Mouse (Mus musculus) megakaryocyte, adult 5-6 weeks (primary cell): ENCODE data around the gene Ccdc12. TPM values are rescaled to one million over a fixed set of nuclear protein-coding genes. Genes with fewer than 3 reads are reported as not detected.

Experiments used
- ATAC-seq: 2 replicates; pipeline ENCODE4 v1.8.0; 2016; ENCODE audit warnings: mild to moderate bottlenecking, inconsistent platforms; ENCODE audit not compliant: poor library complexity, severe bottlenecking
- total RNA-seq, 2 experiments: library from RNA; stranded (forward) in 1 of 2; stranded (reverse) in 1 of 2; fragments of 153-499, 151-499 nt in 1 of 2; fragments of 221-1000, 200-1000 nt in 1 of 2; gene quantifications; 2 replicates each; pipeline versions ENCODE4 v1.2.3 to v1.2.4; 2015 to 2017

Ccdc12 gene
- total RNA-seq, 2 experiments from 2014 or later: 180 to 204 TPM

DNA sequence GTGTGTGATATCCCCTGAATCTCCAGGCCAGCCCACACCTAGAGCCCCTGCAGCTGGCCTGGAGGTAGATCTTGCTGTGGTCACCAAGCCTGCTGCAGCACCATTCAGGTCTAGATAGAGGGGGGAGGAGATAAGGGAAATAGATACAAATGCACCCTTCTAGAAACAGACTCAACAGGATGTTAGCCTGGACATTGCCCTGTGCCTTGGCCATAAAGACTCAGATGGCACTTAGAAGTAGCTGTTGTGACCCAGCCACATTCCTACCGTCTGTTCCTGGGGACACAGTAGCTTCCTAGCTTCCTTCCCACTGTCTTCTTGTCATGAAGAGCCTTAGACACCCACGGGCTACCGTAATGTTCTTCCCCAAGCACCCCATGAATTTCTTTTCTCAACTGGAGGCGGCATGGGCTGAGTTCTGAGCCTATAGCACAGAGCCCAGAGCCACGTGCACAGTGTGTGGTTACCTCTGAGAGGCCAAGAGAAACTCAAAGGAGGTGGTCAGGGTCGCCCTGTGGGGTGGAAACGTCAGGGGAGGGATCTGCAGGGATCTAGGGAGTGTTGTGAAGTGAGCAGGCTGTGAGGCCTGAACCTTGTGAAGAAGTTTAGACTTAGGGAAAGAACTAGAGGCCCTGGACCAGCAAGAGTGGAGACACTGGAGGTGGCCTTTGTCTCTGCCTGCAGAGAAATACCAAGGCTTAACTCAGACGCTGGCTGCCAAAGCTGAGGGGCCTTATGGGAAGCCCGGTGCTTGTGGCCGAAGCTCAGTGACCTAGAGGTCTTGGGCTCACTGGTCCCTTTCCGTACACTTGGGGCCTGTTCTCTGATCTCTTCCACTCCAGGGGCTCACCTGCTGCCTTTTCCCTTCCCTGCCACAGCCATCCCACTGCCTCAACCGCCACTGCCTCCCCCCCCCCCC lies 45.1 kb downstream of the Ccdc12 start:
- ATAC-seq: no peak

- ATAC-seq: no peak
Observed at GRCm38 (mm10) chr9:110702848-110703247, 46.5 kb downstream of the Ccdc12 start.

DNA sequence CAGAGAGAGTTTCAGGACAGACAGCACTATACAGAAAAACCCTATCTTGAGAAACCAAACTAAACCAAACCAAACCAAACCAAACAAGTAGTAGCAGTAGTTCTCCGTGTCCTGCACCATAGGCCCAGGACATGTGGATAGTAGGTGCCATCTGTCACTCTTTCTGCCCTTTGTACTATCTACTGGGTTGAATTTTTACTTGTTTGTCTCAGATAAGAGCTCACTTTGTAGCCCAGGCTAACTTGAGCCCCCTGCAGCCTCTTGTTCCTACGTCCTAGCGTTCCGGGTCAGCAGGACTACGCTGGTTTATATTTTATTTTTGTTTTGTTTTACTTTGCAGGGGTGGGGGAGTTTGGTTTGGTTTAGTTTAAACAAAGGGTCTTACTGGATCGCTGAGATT lies 47.6 kb downstream of the Ccdc12 start:
- no peak for ATAC-seq

DNA sequence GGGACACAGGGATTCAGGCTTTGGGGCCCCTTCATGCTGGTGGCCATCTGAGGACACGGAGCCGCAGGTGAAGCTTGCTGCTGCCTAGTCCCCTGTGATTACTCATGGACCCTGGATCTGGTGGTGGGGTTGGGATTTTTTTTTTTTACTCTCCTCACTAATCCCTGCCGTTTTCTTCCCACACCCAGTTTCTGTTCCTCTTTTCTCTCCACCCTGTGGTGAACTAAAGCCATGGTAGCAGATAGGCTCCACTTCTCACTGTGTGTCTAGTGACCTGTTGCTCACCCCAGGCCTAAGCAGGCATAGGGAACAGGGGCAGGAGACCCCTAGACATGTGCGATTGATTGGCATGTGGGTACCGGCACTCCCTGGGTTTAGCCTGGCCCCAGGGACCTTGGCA lies 50.5 kb downstream of the Ccdc12 start:
- peak; percentile 68 for ATAC-seq

GRCm38 (mm10) chr9:110709640-110710258 lies 53.4 kb downstream of the Ccdc12 start:
- peak; percentile 97 for ATAC-seq

GRCm38 (mm10) chr9:110711532-110711931 lies 55.2 kb downstream of the Ccdc12 start:
- ATAC-seq: no peak

DNA sequence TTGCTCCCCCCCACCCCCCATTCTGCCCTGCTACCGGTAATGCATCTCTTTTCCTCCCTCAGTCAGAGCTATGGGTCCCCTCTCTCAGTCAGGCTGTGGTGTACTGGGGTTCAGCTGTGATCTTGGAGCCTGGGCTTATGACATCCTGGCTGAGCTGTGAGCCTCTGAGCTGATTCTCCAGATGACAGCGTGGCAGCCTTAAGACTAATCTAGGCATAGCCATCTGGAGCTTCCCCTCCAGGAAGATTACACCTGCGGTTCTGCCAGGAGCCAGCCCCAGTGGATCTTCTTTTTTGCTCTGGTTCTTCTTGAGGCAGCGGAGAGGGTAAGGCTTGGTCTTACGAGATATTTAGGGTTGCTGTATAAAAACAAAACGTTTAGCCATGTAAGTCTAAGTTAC lies 55.7 kb downstream of the Ccdc12 start:
- ATAC-seq: no peak

- no peak for ATAC-seq
Observed at GRCm38 (mm10) chr9:110712545-110712944, 56.2 kb downstream of the Ccdc12 start.

- ATAC-seq: no peak
Observed at GRCm38 (mm10) chr9:110713389-110713788, 57.1 kb downstream of the Ccdc12 start.

DNA sequence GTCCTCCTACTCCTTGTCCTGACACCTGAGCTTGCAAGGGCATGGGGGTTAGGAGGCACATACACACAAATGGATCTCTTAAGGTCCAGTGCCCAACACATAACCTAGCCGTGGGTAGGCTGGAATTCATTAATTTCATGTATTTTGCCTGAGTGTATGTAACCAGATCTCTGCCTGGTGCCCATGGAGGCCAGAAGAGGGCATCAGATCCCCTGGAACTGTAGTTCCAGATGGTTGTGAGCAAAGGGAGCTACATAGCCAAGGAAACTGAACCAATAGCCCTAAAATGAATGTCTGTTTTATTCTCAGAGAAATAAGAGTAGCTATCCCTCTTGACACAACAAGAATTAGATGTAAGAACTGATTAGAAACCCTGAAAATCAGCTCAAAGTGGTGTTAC lies 59.1 kb downstream of the Ccdc12 start:
- no peak for ATAC-seq

- ATAC-seq: peak; percentile 71
Observed at GRCm38 (mm10) chr9:110716775-110717174, 60.5 kb downstream of the Ccdc12 start.

GRCm38 (mm10) chr9:110718071-110718470 lies 61.8 kb downstream of the Ccdc12 start:
- ATAC-seq: no peak

- no peak for ATAC-seq
Observed at GRCm38 (mm10) chr9:110718810-110719209, 62.5 kb downstream of the Ccdc12 start.

- no peak for ATAC-seq
Observed at GRCm38 (mm10) chr9:110719977-110720376, 63.7 kb downstream of the Ccdc12 start.

DNA sequence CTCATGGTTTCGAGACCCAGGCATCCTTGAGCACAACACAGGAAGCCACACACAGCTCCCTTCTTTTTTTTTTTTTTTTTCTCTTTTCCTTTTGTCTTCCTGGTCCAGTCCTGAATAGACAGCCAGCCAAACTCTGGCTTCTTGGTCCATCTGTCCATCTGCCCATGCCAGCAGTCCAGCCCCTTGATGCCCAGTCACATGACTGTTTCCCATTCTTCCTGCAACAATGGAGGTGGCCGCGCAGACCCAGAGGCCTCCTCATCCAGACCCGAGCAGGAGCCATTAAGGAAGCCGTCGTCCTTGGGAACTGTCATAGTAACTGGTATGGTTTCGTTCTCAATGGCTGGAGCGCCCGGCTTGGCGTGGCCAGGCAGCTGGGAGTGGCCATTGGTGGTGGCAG lies 65.8 kb downstream of the Ccdc12 start:
- no peak for ATAC-seq

DNA sequence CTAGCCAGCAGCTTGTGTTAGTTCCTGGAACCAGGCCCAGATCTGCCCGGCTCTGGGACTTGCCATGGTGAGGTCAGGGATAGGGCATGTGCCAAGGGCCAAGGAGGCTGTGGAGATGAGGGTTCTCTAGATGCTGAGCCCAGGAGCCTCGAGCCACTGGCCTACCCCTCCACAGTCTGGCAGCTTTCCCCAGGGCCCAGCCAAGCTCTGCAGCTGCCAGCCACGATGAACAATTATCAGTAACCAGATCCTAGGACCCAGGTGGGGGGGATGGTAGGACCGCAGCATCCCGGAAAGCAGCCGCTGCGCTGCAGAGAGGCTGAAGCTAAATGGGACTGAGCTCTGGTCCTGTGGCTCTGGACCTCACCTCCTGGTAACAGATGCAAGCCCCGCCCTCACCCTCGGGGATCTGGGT lies 69.4 kb downstream of the Ccdc12 start:
- ATAC-seq: no peak

- ATAC-seq: no peak
Observed at GRCm38 (mm10) chr9:110726867-110727266, 70.6 kb downstream of the Ccdc12 start.

GRCm38 (mm10) chr9:110729841-110730240 lies 73.5 kb downstream of the Ccdc12 start:
- no peak for ATAC-seq

DNA sequence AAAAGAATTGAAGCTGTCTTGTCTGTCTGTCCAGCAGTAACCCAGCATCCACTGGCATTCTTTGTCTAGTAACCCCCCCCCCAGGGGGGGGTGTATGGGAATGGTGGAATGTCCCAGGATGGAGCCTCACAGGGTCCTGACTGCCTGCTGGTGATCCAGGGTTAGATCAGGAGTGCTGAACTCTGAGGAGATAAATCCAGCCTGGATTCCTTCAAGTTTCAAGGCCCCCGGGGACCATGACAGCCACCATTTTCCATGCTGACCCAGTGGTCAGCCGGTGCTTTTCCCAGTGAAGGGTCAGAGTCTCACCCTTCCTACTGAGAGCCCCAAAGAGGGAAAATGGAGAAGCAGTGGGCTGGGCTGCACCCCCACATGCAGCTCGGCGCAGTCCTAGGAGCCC lies 75.6 kb downstream of the Ccdc12 start:
- ATAC-seq: no peak

GRCm38 (mm10) chr9:110732623-110733022 lies 76.3 kb downstream of the Ccdc12 start:
- ATAC-seq: peak; percentile 84

GRCm38 (mm10) chr9:110733102-110733501 lies 76.8 kb downstream of the Ccdc12 start:
- ATAC-seq: peak; percentile 5; the same call in 1 of the 2 replicates

DNA sequence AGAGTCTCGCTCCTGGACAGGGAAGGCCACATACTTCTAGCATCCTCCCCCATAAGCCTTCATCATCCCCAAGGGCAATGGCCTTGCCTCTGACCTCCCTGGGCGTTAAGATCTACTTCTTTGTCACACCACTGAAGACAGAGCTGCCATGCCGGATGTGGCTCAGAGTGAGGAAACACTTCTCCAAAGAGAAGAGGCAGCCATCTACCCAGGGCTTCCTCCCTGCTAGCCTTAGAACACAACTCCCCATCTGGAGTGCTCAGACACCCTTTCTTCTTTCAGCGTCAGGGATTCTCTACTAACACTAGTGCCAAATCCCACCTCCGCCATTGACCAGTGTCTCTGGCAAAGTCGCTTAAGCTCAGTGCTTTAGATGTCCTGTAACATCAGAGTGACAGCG lies 77.9 kb downstream of the Ccdc12 start:
- peak; percentile 60 for ATAC-seq
